ENCODE assay signal across 8 mouse cellular contexts in genomic region chr2:152830021-152830921, GRCm38 (mm10). TPM values are rescaled to one million over a fixed set of nuclear protein-coding genes. Genes with fewer than 3 reads are reported as not detected.
DNase-seq lines count a peak whose midpoint lies in the region; ATAC-seq lines count a peak whose summit lies in the region.

No protein-coding gene starts in this region.

- H3K4me1 ChIP-seq in heart, embryonic 14.5 days (ENCODE audit: control insufficient read depth in 2 of 2, insufficient read depth in 2 of 2, low read length in 2 of 2), result peaks cover 14 to 35% of the 10 kb centered on the region in 2 experiments
- peaks cover 63% of the 10 kb centered on the region for H3K4me1 ChIP-seq in liver, embryonic 13.5 days (replicated peaks)
- H3K4me1 ChIP-seq in stomach, embryonic 14.5 days (ENCODE audit: control insufficient read depth, insufficient read depth, low read length), result peaks cover 38% of the 10 kb centered on the region

- peak; percentile 71 to 79 for DNase-seq in CD8-positive naive resting alpha-beta T cell, adult 2 months (ENCODE audit: low read depth in 2 of 2, low spot score in 2 of 2)
- DNase-seq in c-Kit-negative CD71-positive TER-119-positive erythroid progenitor cells, embryonic 14.5 days (ENCODE audit: low read depth, low spot score), result peak; percentile 72
- DNase-seq in fibroblast of lung, adult 2 months (ENCODE audit: low read depth), result peak; percentile 79
- DNase-seq in kidney, postnatal 10 days, result peak; percentile 96
- DNase-seq in liver, embryonic 13.5 days, result peak; percentile 83
- peak; percentile 65 to 73 for DNase-seq in natural killer cell, adult 2 months (ENCODE audit: low spot score in 2 of 2)

- peak; percentile 83 for ATAC-seq in heart, embryonic 14.5 days (ENCODE audit: insufficient number of reproducible peaks, insufficient read depth, low FRiP score, low read depth)
- peak; percentile 75 for ATAC-seq in liver, embryonic 13.5 days (ENCODE audit: low read depth)
- peak; percentile 82 for ATAC-seq in stomach, embryonic 14.5 days (ENCODE audit: insufficient number of reproducible peaks, insufficient read depth, low FRiP score, low read depth)

- peak overlapping the region; percentile 73 to 82 for H3K4me3 ChIP-seq in heart, embryonic 14.5 days (ENCODE audit: control insufficient read depth in 1 of 2, insufficient read depth in 1 of 2, low read depth in 1 of 2, low read length in 2 of 2)
- peak overlapping the region; percentile 88 for H3K4me3 ChIP-seq in liver, embryonic 13.5 days (replicated peaks)
- peak overlapping the region; percentile 71 for H3K4me3 ChIP-seq in stomach, embryonic 14.5 days (ENCODE audit: low read depth, low read length)

- no peaks in the 10 kb centered on the region for H3K9me3 ChIP-seq in heart, embryonic 14.5 days (ENCODE audit: control insufficient read depth, low read length)
- no peaks in the 10 kb centered on the region for H3K9me3 ChIP-seq in liver, embryonic 13.5 days (replicated peaks)
- no peaks in the 10 kb centered on the region for H3K9me3 ChIP-seq in stomach, embryonic 14.5 days (ENCODE audit: control insufficient read depth, low read depth, low read length)

- H3K27me3 ChIP-seq in heart, embryonic 14.5 days (ENCODE audit: control insufficient read depth, insufficient read depth, low read length), result no peaks in the 10 kb centered on the region
- H3K27me3 ChIP-seq in liver, embryonic 13.5 days, result no peaks in the 10 kb centered on the region
- no peaks in the 10 kb centered on the region for H3K27me3 ChIP-seq in stomach, embryonic 14.5 days (ENCODE audit: control insufficient read depth, insufficient read depth, low read length)

- H3K9ac ChIP-seq in heart, embryonic 14.5 days (ENCODE audit: low read length), result peak overlapping the region; percentile 96
- peak overlapping the region; percentile 96 for H3K9ac ChIP-seq in liver, embryonic 13.5 days
- peak overlapping the region; percentile 87 for H3K9ac ChIP-seq in stomach, embryonic 14.5 days (replicated peaks; ENCODE audit: low read depth, low read length)

- 1% methylated on average over 31 of the region's 31 CpGs for WGBS in heart, embryonic 14.5 days
- 2% methylated on average over 31 of the region's 31 CpGs for WGBS in liver, embryonic 13.5 days (ENCODE audit: insufficient replicate concordance)
- 2% methylated on average over 30 of the region's 31 CpGs for WGBS in stomach, embryonic 14.5 days

- H3K36me3 ChIP-seq in heart, embryonic 14.5 days (ENCODE audit: control insufficient read depth, insufficient read depth, low read length), result peaks cover 5% of the 10 kb centered on the region; the same call in 1 of the 2 replicates
- peaks cover 35% of the 10 kb centered on the region for H3K36me3 ChIP-seq in liver, embryonic 13.5 days
- no peaks in the 10 kb centered on the region; the same call in 1 of the 2 replicates for H3K36me3 ChIP-seq in stomach, embryonic 14.5 days (ENCODE audit: control insufficient read depth, insufficient read depth, low read length)

- peak overlapping the region; percentile 90 to 98 for H3K27ac ChIP-seq in heart, embryonic 14.5 days (replicated peaks in 1 of 2; ENCODE audit: control insufficient read depth in 1 of 2, insufficient read depth in 1 of 2, low read depth in 2 of 2, low read length in 2 of 2)
- H3K27ac ChIP-seq in liver, embryonic 13.5 days, result peak overlapping the region; percentile 98
- H3K27ac ChIP-seq in stomach, embryonic 14.5 days (ENCODE audit: low read length), result peak overlapping the region; percentile 99

- H3K4me2 ChIP-seq in heart, embryonic 14.5 days (ENCODE audit: low read length), result peak overlapping the region; percentile 85
- H3K4me2 ChIP-seq in liver, embryonic 13.5 days, result peak overlapping the region; percentile 86
- peak overlapping the region; percentile 74 for H3K4me2 ChIP-seq in stomach, embryonic 14.5 days (replicated peaks; ENCODE audit: low read depth, low read length)

RNA-seq across cellular contexts. Expression of gene Bcl2l1, which starts 1.3 kb away (rescaled TPM):
- 59.0 and 68.1 TPM in 2 replicates for polyA plus RNA-seq in heart, embryonic 14.5 days (2014; fragmentation: Nextera tagmentation; extraction: Ambion mirVana)
- 148 and 164 TPM in 2 replicates for polyA plus RNA-seq in liver, embryonic 13.5 days (2015; fragmentation: Nextera tagmentation; extraction: Ambion mirVana)
- 79.4 and 82.4 TPM in 2 replicates for polyA plus RNA-seq in stomach, embryonic 14.5 days (2014; fragmentation: Nextera tagmentation; extraction: Ambion mirVana)

RNA-seq across cellular contexts. Expression of gene Tpx2, which starts 17.5 kb away (rescaled TPM):
- polyA plus RNA-seq in heart, embryonic 14.5 days (2014; fragmentation: Nextera tagmentation; extraction: Ambion mirVana), result 56.2 and 60.8 TPM in 2 replicates
- polyA plus RNA-seq in liver, embryonic 13.5 days (2015; fragmentation: Nextera tagmentation; extraction: Ambion mirVana), result 59.8 and 79.4 TPM in 2 replicates
- 91.7 and 95.3 TPM in 2 replicates for polyA plus RNA-seq in stomach, embryonic 14.5 days (2014; fragmentation: Nextera tagmentation; extraction: Ambion mirVana)

Comparison
In these comparisons a context has a peak if more than half of its experiments do, and no peak if none do; other contexts are left out.
1. Peak in every context shown above with its lines: DNase-seq, ATAC-seq, H3K4me3 ChIP-seq and H3K27ac ChIP-seq.